Mouse (Mus musculus): Measurements from ENCODE around the gene Nol9. TPM values are rescaled to one million over a fixed set of nuclear protein-coding genes. Genes with fewer than 3 reads are reported as not detected.
"Not testable (repeated sequence)": the region's sequence is repeated elsewhere in the genome, so short reads cannot be mapped to it uniquely, and the experiment has no call there.

Gene Nol9
- total and polyA plus RNA-seq, 2 experiments from 2014 or later, result 20.1 to 31.8 TPM

- H3K27me3 ChIP-seq (ENCODE audit: insufficient read depth, low read length), result no peaks in the 10 kb centered on the region
- TF ChIP-seq CTCF (IDR thresholded peaks at IDR 0.05; ENCODE audit: low read depth), result peak; percentile 58
- no peak for ATAC-seq
- no peaks in the 10 kb centered on the region for H3K9me3 ChIP-seq (ENCODE audit: low read length)
- peaks cover 34% of the 10 kb centered on the region for H3K4me1 ChIP-seq (ENCODE audit: insufficient read depth)
- peaks cover 3% of the 10 kb centered on the region; the same call in 1 of the 2 replicates for H3K36me3 ChIP-seq (ENCODE audit: insufficient read depth)
- 49% methylated on average over 5 of the region's 5 CpGs for WGBS
- H3K4me3 ChIP-seq (ENCODE audit: low read depth, low read length), result no peak overlapping the region
- no peak overlapping the region for H3K27ac ChIP-seq (ENCODE audit: low read depth, low read length)
- no peak for DNase-seq
- H3K9ac ChIP-seq, result no peak overlapping the region
- H3K4me2 ChIP-seq (ENCODE audit: low read depth), result peak overlapping the region; percentile 97
Measured at GRCm38 (mm10) chr4:152029087-152029486, 10.0 kb upstream of the Nol9 start.

DNA sequence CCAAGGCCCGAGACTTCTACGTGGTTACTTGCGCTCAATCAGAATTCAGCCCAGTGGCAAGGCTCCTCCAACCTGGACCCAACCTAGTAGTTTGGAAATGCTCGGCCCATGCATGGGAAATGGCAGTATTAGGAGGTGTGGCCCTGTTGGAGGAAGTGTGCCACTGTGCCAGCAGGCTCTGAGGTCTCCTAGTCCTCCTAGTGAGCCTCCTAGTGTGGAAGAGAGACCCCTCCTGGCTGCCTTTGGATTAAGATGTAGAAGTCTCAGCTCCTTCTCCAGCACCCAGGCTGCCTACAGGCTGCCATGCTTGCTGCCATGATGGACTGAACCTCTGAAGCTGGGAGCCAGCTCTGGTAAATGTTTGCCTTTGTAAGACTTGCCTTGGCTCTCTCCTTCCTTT is 9.1 kb upstream of the Nol9 start:
- DNase-seq (peak; percentile 41), ATAC-seq (no peak)
- TF ChIP-seq CTCF (IDR thresholded peaks at IDR 0.05; ENCODE audit: low read depth), result peak; percentile 49
- H3K4me3 ChIP-seq (ENCODE audit: low read depth, low read length), result no peak overlapping the region
- peaks cover 34% of the 10 kb centered on the region for H3K4me1 ChIP-seq (ENCODE audit: insufficient read depth)
- no peaks in the 10 kb centered on the region for H3K9me3 ChIP-seq (ENCODE audit: low read length)
- H3K27me3 ChIP-seq (ENCODE audit: insufficient read depth, low read length), result no peaks in the 10 kb centered on the region
- no peak overlapping the region for H3K27ac ChIP-seq (ENCODE audit: low read depth, low read length)
- 52% methylated on average over 4 of the region's 4 CpGs for WGBS
- no peak overlapping the region for H3K9ac ChIP-seq
- H3K36me3 ChIP-seq (ENCODE audit: insufficient read depth), result no peaks in the 10 kb centered on the region; the same call in 1 of the 2 replicates
- peak overlapping the region; percentile 17; the same call in 1 of the 2 replicates for H3K4me2 ChIP-seq (ENCODE audit: low read depth)

- DNase-seq (no peak), ATAC-seq (no peak)
- no peak overlapping the region for H3K27ac ChIP-seq (ENCODE audit: low read depth, low read length)
- no peak overlapping the region for H3K9ac ChIP-seq
- no peaks in the 10 kb centered on the region for H3K27me3 ChIP-seq (ENCODE audit: insufficient read depth, low read length)
- no peak overlapping the region for H3K4me2 ChIP-seq (ENCODE audit: low read depth)
- H3K9me3 ChIP-seq (ENCODE audit: low read length), result no peaks in the 10 kb centered on the region
- peaks cover 19% of the 10 kb centered on the region for H3K4me1 ChIP-seq (ENCODE audit: insufficient read depth)
- TF ChIP-seq CTCF (IDR thresholded peaks at IDR 0.05; ENCODE audit: low read depth), result no peak
- H3K4me3 ChIP-seq (ENCODE audit: low read depth, low read length), result no peak overlapping the region
- H3K36me3 ChIP-seq (ENCODE audit: insufficient read depth), result no peaks in the 10 kb centered on the region
- 90% methylated on average over 13 of the region's 13 CpGs for WGBS
Measured at GRCm38 (mm10) chr4:152032922-152033321, 6.2 kb upstream of the Nol9 start.

DNA sequence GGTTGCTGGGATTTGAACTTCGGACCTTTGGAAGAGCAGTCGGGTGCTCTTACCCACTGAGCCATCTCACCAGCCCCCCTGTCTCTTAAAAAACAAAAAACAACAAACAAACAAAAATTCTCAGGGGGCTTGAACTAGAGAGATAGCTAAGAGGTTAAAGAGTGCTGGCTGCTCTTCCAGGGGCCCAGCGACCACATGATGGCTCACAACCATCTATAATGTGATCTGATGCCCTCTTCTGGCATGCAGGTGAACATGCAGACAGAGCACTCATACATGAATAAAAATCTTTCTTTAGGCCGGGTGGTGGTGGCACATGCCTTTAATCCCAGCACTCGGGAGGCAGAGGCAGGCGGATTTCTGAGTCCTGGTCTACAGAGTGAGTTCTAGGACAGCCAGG is 2.7 kb upstream of the Nol9 start:
- H3K27ac ChIP-seq (ENCODE audit: low read depth, low read length); ATAC-seq: not testable (repeated sequence)

DNA sequence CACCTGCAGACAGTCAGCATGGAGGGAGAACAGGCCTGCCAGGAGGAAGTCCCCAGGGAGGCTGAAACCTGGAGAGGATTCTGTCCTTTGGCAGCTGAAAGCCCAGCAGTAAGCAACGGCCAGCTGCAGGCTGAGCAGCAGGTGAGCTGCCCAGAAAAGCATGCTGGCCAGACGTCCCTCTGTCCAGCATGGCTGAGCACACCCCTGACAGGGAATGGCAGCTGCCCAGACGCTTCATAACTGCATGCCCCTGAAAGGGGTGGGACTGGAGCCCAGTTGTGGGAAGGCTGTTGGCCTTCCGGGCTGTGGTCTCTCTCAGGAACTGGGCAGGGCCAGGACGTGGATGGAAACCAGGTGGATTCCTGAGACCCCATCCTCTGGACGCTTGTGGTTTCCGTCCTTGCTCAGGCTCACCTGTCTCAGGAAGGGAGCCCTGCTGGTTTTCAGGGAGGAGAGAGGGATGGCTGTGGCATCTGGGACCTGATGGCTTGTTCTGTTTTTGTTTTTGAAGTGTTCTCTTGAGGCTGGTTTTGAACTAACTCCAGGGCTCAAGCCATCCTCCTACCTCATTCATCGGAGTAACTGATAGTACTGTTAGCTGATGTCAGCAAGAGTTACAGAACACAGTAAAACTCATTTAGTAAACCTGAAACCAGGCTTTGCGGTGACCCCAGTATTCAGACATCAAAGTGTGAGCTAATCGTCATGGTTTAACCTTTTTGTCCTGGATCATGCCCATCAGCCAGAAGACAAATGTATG is 716 bp upstream of the Nol9 start, which contains the start of gene Tas1r1:
TSS of gene Tas1r1 (minus strand) at position 344 of the 760 bp plus-strand sequence.
- ATAC-seq (no peak), DNase-seq (no peak)
- Histone ChIP-seq H3K4me1 (ENCODE audit: insufficient read depth) (peaks cover 11% of the 10 kb centered on the region; the same call in 1 of the 2 replicates), H3K27ac (ENCODE audit: low read depth, low read length) (0 out of 2 replicates have a peak within 1 kb of the TSS, but pooled peaks have one; percentile 9), H3K4me3 (ENCODE audit: low read depth, low read length) (peak within 1 kb of the TSS; percentile 84), H3K27me3 (ENCODE audit: insufficient read depth, low read length) (no peaks in the 10 kb centered on the region), H3K36me3 (ENCODE audit: insufficient read depth) (peaks cover 19% of the 10 kb centered on the region), H3K9me3 (ENCODE audit: low read length) (no peaks in the 10 kb centered on the region), H3K9ac (peak within 1 kb of the TSS; percentile 70), H3K4me2 (ENCODE audit: low read depth) (peak within 1 kb of the TSS; percentile 88)
- TF ChIP-seq CTCF (IDR thresholded peaks at IDR 0.05; ENCODE audit: low read depth), result no peak
- 51% methylated on average over 10 of the region's 10 CpGs for WGBS

More for the DNA sequence above, 2.7 kb upstream of the Nol9 start:
- H3K9me3 ChIP-seq (ENCODE audit: low read length); H3K27me3 ChIP-seq (ENCODE audit: insufficient read depth, low read length); H3K4me3 ChIP-seq (ENCODE audit: low read depth, low read length); H3K9ac ChIP-seq; H3K36me3 ChIP-seq (ENCODE audit: insufficient read depth); H3K4me2 ChIP-seq (ENCODE audit: low read depth); DNase-seq: not testable (repeated sequence)
- peaks cover 11% of the 10 kb centered on the region; the same call in 1 of the 2 replicates for H3K4me1 ChIP-seq (ENCODE audit: insufficient read depth)
- 92% methylated on average over 6 of the region's 6 CpGs for WGBS
- peak; percentile 30 for TF ChIP-seq CTCF (IDR thresholded peaks at IDR 0.05; ENCODE audit: low read depth)

DNA sequence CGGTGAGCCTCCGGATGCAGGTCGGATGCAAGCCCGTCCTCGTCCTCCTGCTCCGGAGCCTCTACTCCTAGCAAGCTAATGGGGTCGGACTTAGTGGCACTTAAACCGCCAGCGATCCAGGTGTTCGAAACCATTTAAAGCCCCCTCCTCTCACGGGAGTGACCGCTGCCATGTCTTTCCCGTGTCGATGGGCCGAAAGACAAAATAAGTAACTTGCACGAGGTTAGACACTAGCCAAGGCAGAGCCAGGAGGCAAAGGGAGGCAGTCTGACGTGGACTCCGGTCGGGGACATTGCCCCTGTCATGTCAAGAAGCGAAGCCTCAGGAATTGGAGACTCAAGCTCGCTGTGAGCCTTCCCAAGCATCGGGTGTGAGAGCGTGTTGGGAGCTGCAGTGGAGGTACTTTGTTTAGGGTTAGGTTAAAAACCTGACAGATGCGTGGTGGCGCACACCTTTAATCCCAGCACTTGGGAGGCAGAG is 750 bp downstream of the Nol9 start:
- H3K36me3 ChIP-seq (ENCODE audit: insufficient read depth), result peaks cover 33% of the 10 kb centered on the region
- no peaks in the 10 kb centered on the region for H3K27me3 ChIP-seq (ENCODE audit: insufficient read depth, low read length)
- peak overlapping the region; percentile 88 for H3K4me2 ChIP-seq (ENCODE audit: low read depth)
- no peak for TF ChIP-seq CTCF (IDR thresholded peaks at IDR 0.05; ENCODE audit: low read depth)
- no peaks in the 10 kb centered on the region for H3K9me3 ChIP-seq (ENCODE audit: low read length)
- H3K4me1 ChIP-seq (ENCODE audit: insufficient read depth), result peaks cover 11% of the 10 kb centered on the region; the same call in 1 of the 2 replicates
- no peak overlapping the region for H3K27ac ChIP-seq (ENCODE audit: low read depth, low read length)
- WGBS, result 7% methylated on average over 25 of the region's 25 CpGs
- ATAC-seq (no peak), DNase-seq (peak; percentile 11)
- peak overlapping the region; percentile 70 for H3K9ac ChIP-seq
- H3K4me3 ChIP-seq (ENCODE audit: low read depth, low read length), result peak overlapping the region; percentile 84
